Mouse (Mus musculus) kidney, adult 9 months (tissue): ENCODE measurements around the gene Asprv1.
A peak's percentile ranks its signal among the peaks of the same experiment; 100 is the strongest.

Source experiments
- DNase-seq: peaks from one replicate; pipeline ENCODE4 v3.0.0; 2022

The Asprv1 gene

DNA sequence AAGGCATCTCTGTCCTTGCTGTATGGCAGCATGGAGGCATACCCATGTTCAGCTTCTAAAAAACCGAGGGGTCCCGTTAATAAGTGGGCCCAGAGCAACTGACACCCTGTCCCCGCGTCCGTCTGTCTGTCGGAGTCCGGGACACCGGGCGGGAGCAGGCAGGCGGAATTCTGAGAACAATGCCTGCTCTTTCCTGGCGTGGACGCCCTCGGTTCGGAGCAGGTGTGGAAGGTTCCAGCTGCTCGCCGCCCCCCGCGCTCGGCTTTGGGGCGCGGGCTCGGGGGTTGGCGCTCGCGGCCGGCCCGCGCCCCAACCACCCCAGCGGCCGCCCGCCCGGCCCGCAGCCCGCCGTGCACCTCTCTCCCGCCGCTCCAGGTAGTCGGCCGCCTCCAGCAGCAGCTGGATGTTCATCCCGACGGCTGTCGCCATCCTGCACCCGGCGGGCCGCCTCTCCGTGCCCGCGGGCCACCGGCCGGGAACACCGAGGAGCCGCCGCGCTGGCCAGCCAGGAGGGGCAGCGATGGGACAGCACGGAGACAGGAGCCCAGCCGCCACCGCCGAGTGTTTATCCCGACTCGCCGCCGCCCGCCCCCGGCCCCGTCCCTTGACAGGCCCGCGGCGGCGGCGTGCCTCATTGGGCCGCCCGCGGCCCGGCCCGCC lies 40.7 kb downstream of the Asprv1 start, which contains the start of gene Mxd1:
Gene Mxd1 (minus strand): TSS at position 582 of the 660 bp plus-strand sequence.
- DNase-seq, result peak; percentile 26

DNA sequence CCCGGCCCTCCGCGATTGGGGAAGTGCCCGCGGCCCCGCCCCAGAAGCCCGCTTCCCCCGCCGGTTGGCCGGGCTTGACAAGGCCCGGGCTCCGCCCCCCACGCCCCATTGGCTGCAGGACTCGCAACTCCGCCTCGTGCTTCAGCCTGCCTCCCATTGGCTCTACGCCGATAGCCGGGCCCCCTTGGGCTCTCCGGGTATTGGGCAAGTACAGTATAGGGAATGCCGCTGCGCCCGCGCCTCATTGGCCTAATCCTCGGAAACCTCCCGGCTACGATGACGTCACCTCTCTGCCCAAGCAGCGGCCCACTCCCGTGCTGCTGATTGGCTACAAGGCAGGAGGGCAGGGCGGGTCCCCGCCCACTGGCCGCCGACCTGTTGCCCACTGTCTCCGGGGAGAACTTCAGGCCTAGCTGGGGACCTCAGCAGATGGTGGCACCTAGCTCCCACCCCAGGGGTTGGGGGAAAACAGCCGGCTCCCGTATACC lies 41.3 kb downstream of the Asprv1 start:
- DNase-seq, result peak; percentile 100

GRCm38 (mm10) chr6:86670873-86671272 lies 42.9 kb downstream of the Asprv1 start:
- DNase-seq, result peak; percentile 84

GRCm38 (mm10) chr6:86678341-86678740 lies 50.4 kb downstream of the Asprv1 start:
- DNase-seq, result peak; percentile 85
